Mouse (Mus musculus) neutrophil, adult 83 days (primary cell): ENCODE measurements around the gene Cgas. TPM values are rescaled to one million over a fixed set of nuclear protein-coding genes. Genes with fewer than 3 reads are reported as not detected.

Experiments used
- total RNA-seq, 2 experiments: library from RNA; stranded (reverse); gene quantifications; one replicate each; pipeline ENCODE4 v1.2.4; 2023

Cgas gene
- total RNA-seq = 1 to 10 TPM; 7.9 to 9.1 TPM

GRCm38 (mm10) chr9:78442579-78443392, at the start of gene Cgas:
Cgas (minus strand) TSS chr9:78443237.

GRCm38 (mm10) chr9:78488890-78489420, 45.9 kb upstream of the Cgas start, which contains the start of gene Eef1a1:
Eef1a1 (minus strand) TSS chr9:78489151.

GRCm38 (mm10) chr9:78447973-78448873, 5.2 kb upstream of the Cgas start, which contains the start of the genes Mto1 and Gm17324:
Mto1 (plus strand) TSS chr9:78448208.
Gm17324 (minus strand) TSS chr9:78448786.

GRCm38 (mm10) chr9:78395630-78396351, 47.2 kb downstream of the Cgas start, which contains the start of gene Ddx43:
Ddx43 (plus strand) TSS chr9:78395777.

Other genes with a start within 250 kb of the Cgas start
- gene Gsta1, start 212.6 kb downstream of the Cgas start, total RNA-seq = not detected
- gene Gm3776, start 186.1 kb downstream of the Cgas start, total RNA-seq = not detected
- not detected for gene Gm10639, start 153.3 kb downstream of the Cgas start, total RNA-seq
- not detected for gene Omt2a, start 128.4 kb downstream of the Cgas start, total RNA-seq
- not detected for gene Omt2b, start 115.6 kb downstream of the Cgas start, total RNA-seq
- gene Gsta2, start 87.4 kb downstream of the Cgas start, total RNA-seq = not detected
- not detected for gene Dppa5a, start 75.1 kb downstream of the Cgas start, total RNA-seq
- not detected for gene Ooep, start 64.5 kb downstream of the Cgas start, total RNA-seq
- not detected for gene Ddx43, start 47.5 kb downstream of the Cgas start, total RNA-seq
- gene Mto1, start 5.0 kb upstream of the Cgas start, total RNA-seq = 10 to 100 TPM; 13.8 to 17.5 TPM
- gene Gm17324, start 5.5 kb upstream of the Cgas start, total RNA-seq = not detected
- 1,000 to 10,000 TPM; 3,507 to 3,694 TPM for gene Eef1a1, start 45.9 kb upstream of the Cgas start, total RNA-seq
- gene Slc17a5, start 144.8 kb upstream of the Cgas start, total RNA-seq = 1 to 10 TPM; 6.1 to 6.2 TPM
- under 1 TPM; 0.50 to 0.90 TPM for gene Cd109, start 172.3 kb upstream of the Cgas start, total RNA-seq